Mouse (Mus musculus) spleen, postnatal 4 days (tissue): ENCODE measurements at regions not wholly inside any gene's neighbourhood (a gene's known extent, or its start where the extent isn't known, plus 50 kb on each side); places are given as distances from the start of the nearest gene placed in this dataset.

ENCODE experiments used
- DNase-seq, 2 experiments: peaks; one replicate each; pipeline ENCODE4 v3.0.0; 2022; ENCODE audit warnings: low spot score in 2 of 2

DNA sequence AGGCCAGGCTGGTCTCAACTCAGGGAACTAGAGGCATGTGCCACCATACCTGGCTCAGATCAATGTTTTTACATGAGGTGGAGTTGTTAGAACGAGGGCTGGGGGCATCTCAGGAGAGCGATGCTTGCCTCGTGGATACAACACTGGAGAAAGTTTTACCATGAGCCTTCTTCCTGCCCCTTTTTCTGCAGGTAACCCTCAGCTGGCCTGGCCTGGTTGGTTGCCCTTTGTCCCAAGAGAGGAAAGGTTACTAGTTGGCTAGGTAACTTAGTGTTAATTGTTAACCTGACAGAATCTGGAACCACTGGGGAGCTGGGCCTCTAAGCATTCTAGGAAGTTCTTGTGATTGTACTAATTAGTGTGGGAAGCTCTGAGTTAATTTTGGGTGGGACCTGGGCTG lies 81.0 kb upstream of the Sertad2 start:
- DNase-seq, result no peak

DNA sequence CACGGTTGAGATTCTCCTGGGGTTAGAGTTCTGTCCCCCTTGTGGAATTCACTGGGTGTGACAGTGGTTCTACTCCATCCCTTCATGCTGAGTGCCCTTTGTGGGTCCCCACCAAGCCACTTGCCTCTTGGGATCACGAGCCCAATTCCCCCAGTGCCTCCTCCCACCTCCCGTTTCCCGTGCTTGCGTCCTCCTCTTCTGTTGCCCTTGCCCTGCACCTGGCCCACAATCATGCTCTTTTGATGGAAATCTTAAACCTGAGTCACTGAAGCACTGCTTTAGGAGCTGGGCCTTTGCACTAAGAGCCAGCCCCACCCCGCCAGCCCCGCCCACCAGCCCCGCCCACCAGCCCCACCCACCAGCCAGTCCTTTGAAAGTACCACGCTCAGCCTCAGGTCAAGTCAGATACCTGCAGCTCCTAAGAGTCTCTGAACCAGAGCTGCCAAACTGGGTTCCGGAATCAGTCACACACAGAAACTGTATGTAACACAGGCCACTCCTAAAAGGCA lies 79.8 kb upstream of the Sertad2 start:
- peak in 1 of 2 experiments; percentile 70 for DNase-seq

- peak; percentile 50 to 68 for DNase-seq
Observed at GRCm38 (mm10) chr11:20464564-20464963, 78.5 kb upstream of the Sertad2 start.

DNA sequence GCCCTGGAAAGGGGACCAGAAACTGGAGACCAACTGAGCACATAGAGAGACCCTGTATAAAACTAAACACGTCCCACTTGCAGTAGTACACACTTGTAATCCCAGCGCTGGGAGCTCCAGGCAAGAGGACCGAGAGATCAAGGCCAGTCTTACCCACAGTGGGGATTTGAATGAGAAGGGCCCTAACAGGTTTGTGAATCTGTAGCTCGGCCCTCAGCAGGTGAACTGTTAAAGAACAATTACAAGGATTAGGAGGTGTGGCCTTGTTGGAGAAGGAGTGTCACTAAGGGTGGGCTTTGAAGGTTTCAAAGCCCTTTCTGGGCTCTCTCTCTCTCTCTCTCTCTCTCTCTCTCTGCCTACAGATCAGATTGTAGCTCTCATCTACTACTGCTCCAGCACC lies 76.5 kb upstream of the Sertad2 start:
- no peak for DNase-seq

- DNase-seq, result peak in 1 of 2 experiments; percentile 67
Observed at GRCm38 (mm10) chr11:20468319-20469018, 74.6 kb upstream of the Sertad2 start.

DNA sequence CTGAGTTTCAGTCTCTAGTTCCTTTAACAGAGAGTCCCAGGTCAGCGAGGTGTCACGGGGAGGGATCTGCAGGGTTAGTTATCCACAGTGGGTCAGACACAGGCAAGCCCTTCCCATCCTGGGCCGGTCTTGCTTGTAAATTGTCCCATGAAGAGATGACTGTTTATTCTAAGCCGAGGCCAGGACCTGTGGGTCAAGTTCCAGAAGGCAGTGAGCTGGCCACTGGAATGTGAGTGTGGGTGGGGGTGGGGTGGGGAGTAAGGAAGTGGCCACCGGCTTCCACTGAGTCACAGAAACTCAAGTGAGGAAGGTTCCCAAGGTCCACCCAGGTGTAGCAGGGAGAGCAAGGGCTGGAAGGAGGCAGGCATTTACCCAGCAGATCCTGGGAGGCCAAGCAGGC lies 73.7 kb upstream of the Sertad2 start:
- no peak for DNase-seq

DNA sequence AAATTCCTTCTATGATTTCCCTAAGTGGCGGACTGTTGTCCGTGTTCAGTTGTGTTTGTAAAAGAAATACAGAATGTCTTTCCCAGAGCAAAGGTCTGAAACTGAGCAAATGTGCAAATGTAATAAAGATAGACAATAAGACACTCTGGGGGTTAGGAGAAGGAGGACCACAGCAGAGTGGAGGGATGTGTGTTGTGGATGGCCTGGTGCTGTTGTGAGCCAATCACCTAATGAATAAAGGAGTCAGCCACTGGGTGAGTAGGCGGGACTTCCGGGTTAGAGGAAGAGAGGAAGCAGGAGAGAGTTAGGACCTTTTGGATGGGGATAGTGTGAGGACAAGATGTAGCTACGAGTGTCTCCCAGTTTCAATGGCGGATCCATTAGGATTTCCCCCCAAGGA lies 72.7 kb upstream of the Sertad2 start:
- no peak for DNase-seq

DNA sequence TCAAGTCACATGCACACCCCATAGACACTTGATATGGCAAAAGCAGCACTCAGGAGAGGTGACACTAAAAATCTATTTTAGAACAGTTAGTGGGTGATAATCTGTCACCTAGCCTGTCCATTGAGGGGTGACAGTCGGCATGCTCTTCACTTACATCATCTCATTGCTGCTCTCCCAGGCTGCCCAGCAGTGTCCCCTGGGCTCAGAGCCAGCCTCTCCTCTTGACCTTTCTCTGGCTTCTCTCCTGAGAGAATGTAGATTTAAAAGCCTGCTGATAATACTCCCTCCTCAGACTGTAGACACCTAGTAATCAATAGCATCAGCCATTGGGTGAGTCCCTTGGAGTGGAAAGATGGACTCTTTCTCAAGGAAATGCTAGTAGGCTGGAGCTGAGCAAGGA lies 70.7 kb upstream of the Sertad2 start:
- no peak for DNase-seq

DNA sequence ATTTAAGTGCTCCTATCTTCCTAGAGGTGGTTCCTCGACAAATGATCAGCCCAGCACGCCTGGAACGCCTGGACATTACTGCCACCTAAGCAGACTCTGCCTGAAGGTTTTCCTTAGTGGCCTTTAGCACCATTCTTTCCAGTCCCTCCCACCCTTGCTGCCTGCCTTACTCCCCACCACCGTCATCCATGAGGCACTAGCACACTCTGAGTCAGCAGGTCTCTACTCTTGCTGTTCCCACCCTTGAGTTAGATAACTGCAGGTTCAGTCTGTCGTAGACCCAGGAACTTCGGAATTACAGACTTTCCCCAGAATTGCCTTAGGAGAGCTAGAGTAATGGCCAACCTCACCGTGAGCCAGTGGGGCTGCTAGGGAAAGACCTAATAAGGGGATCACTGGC lies 67.4 kb upstream of the Sertad2 start:
- no peak for DNase-seq

DNA sequence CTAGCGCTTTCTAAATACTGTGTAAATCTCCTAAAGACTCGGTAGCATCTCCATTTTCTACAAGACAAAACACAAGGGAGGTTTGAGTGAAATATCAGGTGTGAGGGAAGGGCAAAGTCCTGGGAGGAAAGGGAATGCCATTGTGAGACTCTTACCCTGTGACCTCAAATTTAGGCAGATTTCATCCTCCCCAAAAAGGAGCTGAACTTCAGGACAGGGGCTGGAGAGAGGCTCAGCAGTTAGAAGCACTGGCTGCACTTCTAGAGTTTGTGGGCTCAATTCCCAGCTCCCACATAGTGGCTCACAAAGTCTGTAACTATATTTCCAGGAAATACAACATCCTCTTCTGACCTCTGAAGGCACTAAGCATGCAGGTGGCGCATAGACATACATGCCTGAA lies 66.6 kb upstream of the Sertad2 start:
- DNase-seq, result no peak

- no peak for DNase-seq
Observed at GRCm38 (mm10) chr11:20477183-20478037, 65.6 kb upstream of the Sertad2 start.

DNA sequence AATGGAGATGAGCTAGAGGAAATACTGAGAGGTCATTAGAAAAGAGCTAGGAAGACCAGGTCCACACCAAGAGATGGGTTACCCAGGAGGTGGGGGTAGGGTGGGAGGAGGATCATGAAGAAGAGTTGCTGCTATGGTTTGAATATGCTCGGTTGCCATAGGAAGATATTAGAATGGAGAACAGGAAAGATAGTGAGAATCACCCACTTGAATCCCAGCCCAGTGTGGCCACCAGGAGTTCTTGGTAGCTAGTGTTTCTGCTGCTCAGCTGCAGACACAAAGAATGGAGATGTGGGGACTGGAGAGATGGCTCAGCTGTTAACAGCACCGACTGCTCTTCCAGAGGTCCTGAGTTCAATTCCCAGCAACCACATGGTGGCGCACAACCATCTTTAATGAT lies 62.4 kb upstream of the Sertad2 start:
- no peak for DNase-seq

GRCm38 (mm10) chr11:20485371-20485770 lies 57.7 kb upstream of the Sertad2 start:
- no peak for DNase-seq
